Mouse (Mus musculus): Measurements from ENCODE around the gene Rasef.

- TF ChIP-seq GATA1 (IDR thresholded peaks at IDR 0.05; ENCODE audit: low read length): no peak
- TF ChIP-seq TAL1 (IDR thresholded peaks at IDR 0.05; ENCODE audit: low read length): no peak
These were observed 22.6 kb downstream of the Rasef start for GRCm38 (mm10) chr4:73768156-73768555.
